Mouse (Mus musculus) neural tube, embryonic 11.5 days (tissue): ENCODE data around the gene Otof. TPM values are rescaled to one million over a fixed set of nuclear protein-coding genes. Genes with fewer than 3 reads are reported as not detected.

Experiments used
- ATAC-seq: fragments of 200-750 bp; cut with Nextera tagmentation; 2 replicates; pipeline ENCODE4 v1.8.0; 2017; ENCODE audit warnings: moderate number of reproducible peaks, mild to moderate bottlenecking, moderate TSS enrichment, moderate library complexity; ENCODE audit not compliant: insufficient read depth, low FRiP score, low TSS enrichment
- DNase-seq: peaks from one replicate; pipeline ENCODE4 v3.0.0-alpha.2; 2015; ENCODE audit warnings: low spot score
- H3K27ac ChIP-seq: fragments of 300-500 bp; sonication (generic); 2 replicates; pipeline ENCODE4 v1.5.1; 2014; ENCODE audit warnings: low read depth, mild to moderate bottlenecking, low read length
- H3K27me3 ChIP-seq: fragments of 300-500 bp; sonication (generic); 2 replicates; pipeline ENCODE4 v1.6.1; 2014; ENCODE audit warnings: mild to moderate bottlenecking, low read length, mixed read lengths; ENCODE audit not compliant: control insufficient read depth, insufficient read depth
- H3K36me3 ChIP-seq: fragments of 300-500 bp; sonication (generic); 2 replicates; pipeline ENCODE4 v1.6.1; 2014; ENCODE audit warnings: mild to moderate bottlenecking, low read length, moderate library complexity, mixed read lengths; ENCODE audit not compliant: control insufficient read depth, insufficient read depth
- H3K4me1 ChIP-seq: fragments of 300-500 bp; sonication (generic); 2 replicates; pipeline ENCODE4 v1.6.1; 2014; ENCODE audit warnings: low read length, mixed read lengths; ENCODE audit not compliant: control insufficient read depth, insufficient read depth
- H3K4me2 ChIP-seq: fragments of 300-500 bp; sonication (generic); 2 replicates; pipeline ENCODE4 v1.6.1; 2014; ENCODE audit warnings: low read depth, mild to moderate bottlenecking, moderate library complexity
- H3K4me3 ChIP-seq: fragments of 300-500 bp; sonication (generic); 2 replicates; pipeline ENCODE4 v1.5.1; 2014; ENCODE audit warnings: low read depth, low read length
- H3K9ac ChIP-seq: fragments of 300-500 bp; sonication (generic); 2 replicates; pipeline ENCODE4 v1.6.1; 2014; ENCODE audit warnings: mild to moderate bottlenecking, low read length
- H3K9me3 ChIP-seq: fragments of 300-500 bp; sonication (generic); 2 replicates; pipeline ENCODE4 v1.6.1; 2016; ENCODE audit warnings: low read length; ENCODE audit not compliant: control insufficient read depth
- WGBS: fragments of 180-500 bp; shearing (Covaris S2); extraction: QIAGEN DNeasy Blood & Tissue Kit; methylation state at CpG from one replicate; pipeline ENCODE4 v1.1.7; 2014; 5-methylcytosine and 5-hydroxymethylcytosine counted together
- polyA plus RNA-seq: library from polyadenylated mRNA; unstranded; fragments of >200 nt; fragmentation: Nextera tagmentation; extraction: Ambion mirVana; gene quantifications from 2 replicates; pipeline ENCODE4 v1.2.1, GENCODE M21; 2014

Otof gene
- polyA plus RNA-seq, 1 experiment from 2014 or later, result 0.04 TPM

GRCm38 (mm10) chr5:30484591-30484990, 22.9 kb upstream of the Otof start:
- Histone ChIP-seq H3K9ac (no peak overlapping the region), H3K4me1 (no peaks in the 10 kb centered on the region), H3K4me3 (no peak overlapping the region), H3K36me3 (no peaks in the 10 kb centered on the region), H3K9me3 (no peaks in the 10 kb centered on the region), H3K4me2 (no peak overlapping the region), H3K27ac (no peak overlapping the region), H3K27me3 (no peaks in the 10 kb centered on the region)
- no peak for ATAC-seq
- 81% methylated on average over 5 of the region's 5 CpGs for WGBS
- DNase-seq, result no peak

GRCm38 (mm10) chr5:30483533-30483932, 21.8 kb upstream of the Otof start:
- Histone ChIP-seq H3K27me3 (no peaks in the 10 kb centered on the region), H3K4me1 (no peaks in the 10 kb centered on the region), H3K9ac (no peak overlapping the region), H3K4me3 (no peak overlapping the region), H3K4me2 (no peak overlapping the region), H3K27ac (no peak overlapping the region), H3K9me3 (no peaks in the 10 kb centered on the region), H3K36me3 (no peaks in the 10 kb centered on the region)
- 85% methylated on average over 8 of the region's 8 CpGs for WGBS
- ATAC-seq (no peak), DNase-seq (no peak)

GRCm38 (mm10) chr5:30482319-30482718, 20.6 kb upstream of the Otof start:
- H3K4me3 ChIP-seq, result no peak overlapping the region
- H3K9me3 ChIP-seq, result no peaks in the 10 kb centered on the region
- ATAC-seq (no peak), DNase-seq (peak; percentile 80)
- no peaks in the 10 kb centered on the region for H3K4me1 ChIP-seq
- no peak overlapping the region for H3K27ac ChIP-seq
- no peak overlapping the region for H3K4me2 ChIP-seq
- H3K36me3 ChIP-seq, result no peaks in the 10 kb centered on the region
- no peaks in the 10 kb centered on the region for H3K27me3 ChIP-seq
- WGBS, result 19% methylated on average over 5 of the region's 5 CpGs
- H3K9ac ChIP-seq, result no peak overlapping the region

- H3K4me1 ChIP-seq, result no peaks in the 10 kb centered on the region
- no peak overlapping the region for H3K27ac ChIP-seq
- DNase-seq, result peak; percentile 48
- no peaks in the 10 kb centered on the region for H3K36me3 ChIP-seq
- no peak overlapping the region for H3K4me3 ChIP-seq
- no peaks in the 10 kb centered on the region for H3K9me3 ChIP-seq
- no peak overlapping the region for H3K4me2 ChIP-seq
- no peaks in the 10 kb centered on the region for H3K27me3 ChIP-seq
- no peak for ATAC-seq
- no peak overlapping the region for H3K9ac ChIP-seq
- 43% methylated on average over 10 of the region's 10 CpGs for WGBS
Measured at GRCm38 (mm10) chr5:30476534-30476933, 14.8 kb upstream of the Otof start.

GRCm38 (mm10) chr5:30472148-30472547, 10.4 kb upstream of the Otof start:
- 0 out of 2 replicates have a peak, but pooled peaks cover under 1% of the 10 kb centered on the region for H3K27me3 ChIP-seq
- H3K4me1 ChIP-seq, result no peaks in the 10 kb centered on the region
- H3K27ac ChIP-seq, result no peak overlapping the region
- no peak overlapping the region for H3K9ac ChIP-seq
- no peak overlapping the region for H3K4me2 ChIP-seq
- WGBS, result 69% methylated on average over 5 of the region's 5 CpGs
- ATAC-seq (no peak), DNase-seq (no peak)
- no peaks in the 10 kb centered on the region for H3K9me3 ChIP-seq
- no peaks in the 10 kb centered on the region for H3K36me3 ChIP-seq
- H3K4me3 ChIP-seq, result no peak overlapping the region

GRCm38 (mm10) chr5:30470454-30470853, 8.7 kb upstream of the Otof start:
- DNase-seq (no peak), ATAC-seq (no peak)
- Histone ChIP-seq H3K9ac (no peak overlapping the region), H3K4me2 (no peak overlapping the region), H3K27me3 (peaks cover 10% of the 10 kb centered on the region), H3K36me3 (no peaks in the 10 kb centered on the region), H3K4me1 (no peaks in the 10 kb centered on the region), H3K27ac (no peak overlapping the region), H3K9me3 (no peaks in the 10 kb centered on the region), H3K4me3 (no peak overlapping the region)
- WGBS, result 63% methylated on average over 6 of the region's 6 CpGs

GRCm38 (mm10) chr5:30466315-30466714, 4.6 kb upstream of the Otof start:
- no peak for ATAC-seq
- no peak overlapping the region for H3K4me3 ChIP-seq
- H3K4me1 ChIP-seq, result no peaks in the 10 kb centered on the region
- no peak for DNase-seq
- H3K9ac ChIP-seq, result no peak overlapping the region
- 43% methylated on average over 9 of the region's 9 CpGs for WGBS
- H3K4me2 ChIP-seq, result peak overlapping the region; percentile 24
- no peak overlapping the region for H3K27ac ChIP-seq
- no peaks in the 10 kb centered on the region for H3K9me3 ChIP-seq
- no peaks in the 10 kb centered on the region for H3K36me3 ChIP-seq
- H3K27me3 ChIP-seq, result peaks cover 10% of the 10 kb centered on the region

GRCm38 (mm10) chr5:30465861-30466260, 4.1 kb upstream of the Otof start, which contains the start of gene 1700001C02Rik:
Gene 1700001C02Rik, plus strand, starts transcription at chr5:30466047.
- no peak within 1 kb of the TSS for H3K27ac ChIP-seq
- H3K9ac ChIP-seq, result no peak within 1 kb of the TSS
- ATAC-seq (no peak), DNase-seq (no peak)
- H3K4me1 ChIP-seq, result no peaks in the 10 kb centered on the region
- H3K4me3 ChIP-seq, result no peak within 1 kb of the TSS
- 12% methylated on average over 21 of the region's 21 CpGs for WGBS
- H3K4me2 ChIP-seq, result peak within 1 kb of the TSS; percentile 24
- no peaks in the 10 kb centered on the region for H3K9me3 ChIP-seq
- H3K27me3 ChIP-seq, result peaks cover 10% of the 10 kb centered on the region
- H3K36me3 ChIP-seq, result no peaks in the 10 kb centered on the region

GRCm38 (mm10) chr5:30460155-30460554, 1.6 kb downstream of the Otof start:
- Histone ChIP-seq H3K9ac (no peak overlapping the region), H3K36me3 (no peaks in the 10 kb centered on the region), H3K27ac (no peak overlapping the region), H3K4me2 (no peak overlapping the region), H3K9me3 (no peaks in the 10 kb centered on the region), H3K4me1 (no peaks in the 10 kb centered on the region), H3K27me3 (no peaks in the 10 kb centered on the region), H3K4me3 (no peak overlapping the region)
- 46% methylated on average over 4 of the region's 4 CpGs for WGBS
- ATAC-seq (no peak), DNase-seq (peak; percentile 27)
